Mouse (Mus musculus) cerebellum, adult 2 months (tissue): ENCODE results near the gene Dzip1l.

Source experiments
- CTCF ChIP-seq: fragments of 200-500 bp; IDR thresholded peaks from 2 replicates; pipeline ENCODE4 v1.5.1; 2011; ENCODE audit warnings: low read depth, mild to moderate bottlenecking, control low read depth, low read length, moderate library complexity, borderline replicate concordance; ENCODE audit not compliant: insufficient read depth
- POLR2A ChIP-seq: fragments of 200-500 bp; IDR thresholded peaks from 2 replicates; pipeline ENCODE4 v1.6.1; 2011; ENCODE audit warnings: low read length, control low read depth, borderline replicate concordance; ENCODE audit not compliant: insufficient read depth

DNA sequence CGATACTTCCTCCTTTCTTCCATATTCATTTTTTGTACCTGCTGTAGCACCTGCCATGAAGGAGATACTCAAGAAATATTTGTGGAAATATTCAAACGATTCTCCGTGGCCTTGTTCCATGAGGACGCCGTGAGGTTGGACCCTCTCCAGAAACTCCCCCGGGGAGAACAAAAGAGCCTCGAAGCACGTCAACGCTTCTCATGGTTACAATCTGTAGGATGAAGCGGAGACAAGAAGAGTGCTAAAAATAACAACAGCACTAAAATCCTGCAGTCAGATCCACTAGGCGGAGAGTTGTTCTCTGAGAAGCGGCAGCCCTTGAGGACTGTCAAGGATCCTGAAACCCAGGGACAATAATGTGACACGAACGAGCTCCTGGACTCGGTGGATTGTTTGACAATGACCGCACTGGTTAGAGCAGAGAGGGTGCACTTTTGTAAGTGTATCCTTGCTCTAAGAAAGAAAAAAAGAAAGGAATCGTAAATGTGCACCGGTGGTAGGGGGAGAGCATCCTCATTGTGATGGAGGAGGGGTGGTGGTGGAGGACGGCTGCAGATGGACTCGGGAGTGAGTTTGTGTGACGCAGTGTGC lies 52.8 kb downstream of the Dzip1l start:
- TF ChIP-seq POLR2A: no peak
- TF ChIP-seq CTCF: no peak
